Mouse (Mus musculus): ENCODE data around the gene Tmem132e.

GRCm38 (mm10) chr11:82370151-82370550 lies 18.5 kb upstream of the Tmem132e start:
- TF ChIP-seq GATA1 (IDR thresholded peaks at IDR 0.05; ENCODE audit: borderline replicate concordance, low read length), result no peak
- TF ChIP-seq FLI1 (IDR thresholded peaks at IDR 0.05; ENCODE audit: low read length), result no peak

All from megakaryocyte, embryonic 14.5 days (primary cell).